Mouse (Mus musculus): ENCODE measurements around the gene Tmem41a. TPM values are rescaled to one million over a fixed set of nuclear protein-coding genes. Genes with fewer than 3 reads are reported as not detected.
"Not testable (repeated sequence)": the region's sequence is repeated elsewhere in the genome, so short reads cannot be mapped to it uniquely, and the experiment has no call there.

Gene Tmem41a
- 102 and 113 TPM in 2 replicates for polyA plus RNA-seq (2015; fragmentation: Nextera tagmentation; extraction: Ambion mirVana)

DNA sequence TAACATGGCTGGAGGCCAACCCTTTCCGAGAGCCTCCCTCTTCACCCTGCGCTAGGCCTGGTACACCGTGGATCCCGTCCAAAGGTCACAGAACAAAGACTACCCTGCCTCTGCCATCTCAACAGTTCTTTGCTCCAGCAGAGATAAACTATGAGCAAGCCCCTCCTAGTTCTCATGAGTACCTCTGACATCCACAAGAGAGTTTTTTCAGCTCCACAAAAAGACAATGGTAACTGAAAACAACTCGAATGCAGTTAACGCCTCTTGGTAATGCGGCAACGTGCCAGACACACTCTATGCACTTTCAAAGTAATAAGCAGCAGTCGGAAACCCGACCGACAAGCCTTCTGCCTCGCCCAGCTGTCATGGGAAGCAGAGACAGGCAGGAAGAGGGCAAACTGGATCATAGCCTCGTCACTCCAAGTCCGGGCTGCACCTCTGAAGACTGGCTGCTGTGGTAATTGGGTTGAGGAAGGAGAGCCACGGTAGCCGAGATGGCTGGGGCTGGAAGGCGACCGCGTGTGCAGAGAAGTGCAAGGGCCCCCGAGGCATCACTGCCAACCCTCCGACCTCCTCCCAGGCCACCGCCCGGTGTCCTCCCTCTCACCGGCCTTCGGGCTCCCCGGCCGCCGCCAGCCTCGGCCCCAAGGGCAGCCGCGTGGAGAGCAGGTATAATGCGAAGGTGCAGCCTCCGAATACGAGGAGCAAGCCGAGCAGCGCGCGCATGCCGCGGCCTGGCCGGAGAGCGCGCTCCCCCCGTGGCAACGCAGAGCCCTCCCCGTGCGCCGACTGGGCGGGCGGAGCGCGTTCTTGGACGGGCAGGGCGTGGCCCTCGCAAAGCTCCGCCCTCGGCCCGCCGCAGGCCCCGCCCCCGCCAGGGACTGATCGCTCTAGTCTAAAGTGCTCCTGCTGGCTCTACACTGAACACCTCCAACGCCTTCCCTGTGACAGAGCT is at the start of gene Tmem41a:
Gene Tmem41a, minus strand, starts transcription at position 792 of the 955 bp plus-strand sequence.
- 1% methylated on average over 57 of the region's 63 CpGs for WGBS
- Histone ChIP-seq H3K36me3 (ENCODE audit: control insufficient read depth, insufficient read depth, low read length) (0 out of 2 replicates have a peak, but pooled peaks cover 5% of the 10 kb centered on the region), H3K4me1 (ENCODE audit: control insufficient read depth, insufficient read depth, low read length) (peaks cover 13% of the 10 kb centered on the region), H3K27ac (ENCODE audit: low read length) (peak within 1 kb of the TSS; percentile 92), H3K9ac (ENCODE audit: low read depth, low read length) (peak within 1 kb of the TSS; percentile 88), H3K4me3 (ENCODE audit: low read length) (peak within 1 kb of the TSS; percentile 88), H3K9me3 (ENCODE audit: control insufficient read depth, low read length) (no peaks in the 10 kb centered on the region), H3K4me2 (ENCODE audit: low read depth, low read length) (peak within 1 kb of the TSS; percentile 83), H3K27me3 (replicated peaks; ENCODE audit: control insufficient read depth, insufficient read depth, low read length) (no peaks in the 10 kb centered on the region)
- ATAC-seq: peak; percentile 97

DNA sequence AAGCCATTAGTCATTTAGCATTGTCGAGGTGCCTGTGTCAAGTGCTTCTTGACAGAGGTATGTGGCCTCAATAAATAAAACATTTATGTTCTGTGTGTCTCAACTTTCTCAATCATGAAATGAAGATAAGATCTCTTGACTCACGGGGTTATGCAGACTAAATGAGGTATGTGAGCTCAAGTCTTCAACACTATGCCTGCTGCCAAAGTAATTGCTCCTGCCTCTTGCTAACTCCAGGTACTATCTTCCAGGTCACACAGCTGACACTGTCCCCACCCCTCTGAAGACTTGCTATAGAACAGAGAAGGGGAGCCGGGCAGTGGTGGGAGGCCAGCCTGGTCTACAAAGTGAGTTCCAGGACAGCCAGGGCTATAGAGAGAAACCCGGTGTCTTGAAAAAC is 49.0 kb upstream of the Tmem41a start:
- Histone ChIP-seq H3K36me3 (ENCODE audit: control insufficient read depth, insufficient read depth, low read length) (no peaks in the 10 kb centered on the region), H3K27ac (ENCODE audit: low read length) (peak overlapping the region; percentile 74), H3K4me3 (ENCODE audit: low read length) (no peak overlapping the region), H3K9ac (ENCODE audit: low read depth, low read length) (no peak overlapping the region), H3K4me2 (ENCODE audit: low read depth, low read length) (no peak overlapping the region), H3K27me3 (replicated peaks; ENCODE audit: control insufficient read depth, insufficient read depth, low read length) (no peaks in the 10 kb centered on the region), H3K9me3 (ENCODE audit: control insufficient read depth, low read length) (no peaks in the 10 kb centered on the region), H3K4me1 (ENCODE audit: control insufficient read depth, insufficient read depth, low read length) (peaks cover 9% of the 10 kb centered on the region; the same call in 1 of the 2 replicates)
- peak; percentile 39 for ATAC-seq
- 26% methylated on average over 4 of the region's 4 CpGs for WGBS

DNA sequence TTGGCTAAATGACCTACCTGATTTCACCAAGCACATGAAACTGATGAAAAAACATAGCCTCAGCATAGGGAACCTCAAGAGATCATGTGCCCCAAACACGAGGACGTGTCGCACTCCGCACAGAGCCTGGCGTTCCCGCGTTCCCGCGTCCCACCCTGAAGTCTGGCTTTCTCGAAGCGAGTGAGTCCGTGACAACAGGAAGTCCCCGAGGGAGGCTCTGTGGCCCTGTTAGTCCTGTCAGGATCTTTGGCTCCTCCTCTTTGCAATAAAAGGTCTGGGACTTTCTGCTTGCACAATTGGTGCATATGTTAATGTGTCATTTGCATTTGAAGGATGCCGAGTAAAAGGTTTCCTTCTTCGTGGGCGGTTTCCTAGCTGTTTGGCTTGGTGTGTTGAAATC is 48.0 kb upstream of the Tmem41a start, which contains the start of gene Liph:
Gene Liph, minus strand, starts transcription at position 360 of the 400 bp plus-strand sequence.
- Histone ChIP-seq H3K4me3 (ENCODE audit: low read length) (peak within 1 kb of the TSS; percentile 38), H3K27me3 (replicated peaks; ENCODE audit: control insufficient read depth, insufficient read depth, low read length) (no peaks in the 10 kb centered on the region), H3K27ac (ENCODE audit: low read length) (peak within 1 kb of the TSS; percentile 74), H3K36me3 (ENCODE audit: control insufficient read depth, insufficient read depth, low read length) (no peaks in the 10 kb centered on the region), H3K4me2 (ENCODE audit: low read depth, low read length) (peak within 1 kb of the TSS; percentile 49), H3K4me1 (ENCODE audit: control insufficient read depth, insufficient read depth, low read length) (peaks cover 7% of the 10 kb centered on the region; the same call in 1 of the 2 replicates), H3K9me3 (ENCODE audit: control insufficient read depth, low read length) (no peaks in the 10 kb centered on the region), H3K9ac (ENCODE audit: low read depth, low read length) (peak within 1 kb of the TSS; percentile 55)
- peak; percentile 57 for ATAC-seq
- WGBS: 7% methylated on average over 16 of the region's 16 CpGs

DNA sequence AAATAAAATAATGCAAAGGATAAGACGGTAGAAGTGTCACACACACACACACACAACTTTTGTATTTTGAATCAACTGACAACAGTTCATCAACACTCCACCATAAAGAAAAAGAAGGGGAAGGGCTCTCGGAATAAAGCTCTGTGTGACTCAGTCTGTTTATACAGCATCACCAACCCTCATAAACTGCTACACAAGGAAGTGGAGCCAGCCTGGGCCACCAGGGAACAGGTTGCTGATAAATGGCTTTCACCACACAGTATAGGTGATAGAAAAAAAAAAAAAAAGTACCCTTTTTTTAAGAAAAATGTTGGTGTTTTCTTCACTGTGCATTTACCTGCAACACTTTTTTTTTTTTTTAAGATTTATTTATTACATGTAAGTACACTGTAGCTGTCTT is 44.4 kb upstream of the Tmem41a start:
- peak; percentile 74 for ATAC-seq

DNA sequence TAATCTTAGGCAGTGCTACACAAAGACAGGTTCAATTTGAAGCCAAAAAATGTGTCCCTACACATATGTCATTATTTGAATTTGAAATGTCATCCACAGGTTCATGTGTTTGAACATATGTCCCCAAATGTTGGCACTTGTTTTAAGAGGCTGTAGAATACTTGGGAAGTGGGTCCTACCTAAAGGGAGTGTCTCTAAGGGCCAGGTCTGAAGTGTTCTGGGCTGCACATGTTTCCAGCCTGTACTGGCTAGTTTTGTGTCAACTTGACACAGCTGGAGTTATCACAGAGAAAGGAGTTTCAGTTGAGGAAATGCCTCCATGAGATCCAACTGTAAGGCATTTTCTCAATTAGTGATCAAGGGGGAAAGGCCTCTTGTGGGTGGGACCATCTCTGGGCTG is 43.5 kb upstream of the Tmem41a start:
- H3K27me3 ChIP-seq (replicated peaks; ENCODE audit: control insufficient read depth, insufficient read depth, low read length); H3K36me3 ChIP-seq (ENCODE audit: control insufficient read depth, insufficient read depth, low read length); H3K4me3 ChIP-seq (ENCODE audit: low read length); H3K27ac ChIP-seq (ENCODE audit: low read length); H3K9ac ChIP-seq (ENCODE audit: low read depth, low read length); H3K4me1 ChIP-seq (ENCODE audit: control insufficient read depth, insufficient read depth, low read length); H3K4me2 ChIP-seq (ENCODE audit: low read depth, low read length); H3K9me3 ChIP-seq (ENCODE audit: control insufficient read depth, low read length); ATAC-seq: not testable (repeated sequence)

More for the DNA sequence above, 44.4 kb upstream of the Tmem41a start:
- WGBS: 51% methylated on average over 2 of the region's 2 CpGs
- Histone ChIP-seq H3K9ac (ENCODE audit: low read depth, low read length) (no peak overlapping the region), H3K4me1 (ENCODE audit: control insufficient read depth, insufficient read depth, low read length) (peaks cover 9% of the 10 kb centered on the region), H3K4me2 (ENCODE audit: low read depth, low read length) (no peak overlapping the region), H3K36me3 (ENCODE audit: control insufficient read depth, insufficient read depth, low read length) (no peaks in the 10 kb centered on the region), H3K9me3 (ENCODE audit: control insufficient read depth, low read length) (no peaks in the 10 kb centered on the region), H3K4me3 (ENCODE audit: low read length) (no peak overlapping the region), H3K27ac (ENCODE audit: low read length) (no peak overlapping the region), H3K27me3 (replicated peaks; ENCODE audit: control insufficient read depth, insufficient read depth, low read length) (no peaks in the 10 kb centered on the region)

DNA sequence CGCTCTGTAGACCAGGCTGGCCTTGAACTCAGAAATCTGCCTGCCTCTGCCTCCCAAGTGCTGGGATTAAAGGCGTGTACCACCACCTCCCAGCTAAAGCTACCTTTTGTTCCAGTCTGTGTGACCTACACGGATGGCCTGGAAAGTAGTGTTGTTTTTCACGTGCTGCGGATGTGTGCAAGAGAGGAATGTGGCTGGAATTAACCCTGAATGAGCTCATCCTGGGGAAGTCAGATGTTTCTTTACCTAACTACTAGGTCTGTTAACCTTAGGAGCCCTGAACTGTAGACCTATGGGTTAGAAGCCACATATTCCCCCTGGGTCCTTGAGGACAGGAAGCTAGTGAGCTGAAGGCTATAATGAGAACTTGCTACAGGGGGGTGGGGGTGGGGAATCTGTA is 40.6 kb upstream of the Tmem41a start:
- 0 out of 2 replicates have a peak, but pooled peaks have one; percentile 5 for ATAC-seq
- Histone ChIP-seq H3K27me3 (replicated peaks; ENCODE audit: control insufficient read depth, insufficient read depth, low read length) (no peaks in the 10 kb centered on the region), H3K9ac (ENCODE audit: low read depth, low read length) (no peak overlapping the region), H3K27ac (ENCODE audit: low read length) (peak overlapping the region; percentile 23; the same call in 1 of the 2 replicates), H3K36me3 (ENCODE audit: control insufficient read depth, insufficient read depth, low read length) (no peaks in the 10 kb centered on the region), H3K4me3 (ENCODE audit: low read length) (no peak overlapping the region), H3K4me1 (ENCODE audit: control insufficient read depth, insufficient read depth, low read length) (peaks cover 6% of the 10 kb centered on the region), H3K9me3 (ENCODE audit: control insufficient read depth, low read length) (no peaks in the 10 kb centered on the region), H3K4me2 (ENCODE audit: low read depth, low read length) (no peak overlapping the region)
- 59% methylated on average over 5 of the region's 5 CpGs for WGBS

DNA sequence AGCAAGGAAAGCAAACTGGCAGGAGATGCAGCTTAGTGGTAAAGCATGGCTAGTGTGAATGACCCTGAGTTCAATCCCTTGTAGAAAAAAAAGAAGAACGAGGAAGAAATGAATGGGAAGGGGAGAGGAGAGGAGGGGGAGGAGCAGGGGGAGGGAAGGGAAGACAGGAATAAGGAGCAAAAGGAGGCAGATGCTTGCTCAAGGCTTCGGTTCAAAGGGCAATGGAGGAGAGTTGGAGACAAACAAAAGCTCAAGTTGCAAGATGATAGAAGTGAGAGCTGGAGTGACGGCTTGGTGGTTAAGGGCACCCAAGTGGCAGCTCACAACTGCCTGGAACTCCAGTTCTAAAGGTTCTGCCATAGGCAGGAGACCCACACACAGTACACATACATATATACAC is 38.8 kb upstream of the Tmem41a start:
- 26% methylated on average over 3 of the region's 3 CpGs for WGBS
- no peak; the same call in 1 of the 2 replicates for ATAC-seq
- H3K9ac ChIP-seq (ENCODE audit: low read depth, low read length): no peak overlapping the region
- no peak overlapping the region for H3K4me3 ChIP-seq (ENCODE audit: low read length)
- no peaks in the 10 kb centered on the region for H3K27me3 ChIP-seq (replicated peaks; ENCODE audit: control insufficient read depth, insufficient read depth, low read length)
- no peak overlapping the region for H3K4me2 ChIP-seq (ENCODE audit: low read depth, low read length)
- H3K36me3 ChIP-seq (ENCODE audit: control insufficient read depth, insufficient read depth, low read length): no peaks in the 10 kb centered on the region
- H3K4me1 ChIP-seq (ENCODE audit: control insufficient read depth, insufficient read depth, low read length): peaks cover 6% of the 10 kb centered on the region
- H3K27ac ChIP-seq (ENCODE audit: low read length): no peak overlapping the region
- no peaks in the 10 kb centered on the region; the same call in 1 of the 2 replicates for H3K9me3 ChIP-seq (ENCODE audit: control insufficient read depth, low read length)

DNA sequence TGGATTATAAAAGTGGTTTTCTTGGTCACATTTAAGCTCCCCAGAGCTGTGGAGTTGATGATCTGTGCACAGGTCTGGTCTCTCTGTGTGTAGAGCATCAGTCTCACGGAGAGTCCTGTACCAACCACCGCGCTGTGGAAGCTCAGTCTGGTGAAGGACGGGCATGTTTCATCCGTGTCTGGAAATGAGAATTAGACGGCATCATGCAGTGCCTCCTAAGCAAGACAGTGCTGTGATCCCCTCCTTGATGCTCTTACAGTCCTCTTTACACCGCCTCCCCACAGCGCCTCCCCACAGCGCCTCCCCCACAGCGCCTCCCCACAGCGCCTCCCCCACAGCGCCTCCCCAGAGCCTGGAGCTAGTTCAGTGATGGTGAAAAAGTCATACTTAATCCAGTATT is 36.7 kb upstream of the Tmem41a start:
- no peak for ATAC-seq
- Histone ChIP-seq H3K9ac (ENCODE audit: low read depth, low read length) (no peak overlapping the region), H3K4me3 (ENCODE audit: low read length) (no peak overlapping the region), H3K4me1 (ENCODE audit: control insufficient read depth, insufficient read depth, low read length) (peaks cover 6% of the 10 kb centered on the region), H3K4me2 (ENCODE audit: low read depth, low read length) (no peak overlapping the region), H3K36me3 (ENCODE audit: control insufficient read depth, insufficient read depth, low read length) (no peaks in the 10 kb centered on the region), H3K9me3 (ENCODE audit: control insufficient read depth, low read length) (no peaks in the 10 kb centered on the region; the same call in 1 of the 2 replicates), H3K27ac (ENCODE audit: low read length) (no peak overlapping the region), H3K27me3 (replicated peaks; ENCODE audit: control insufficient read depth, insufficient read depth, low read length) (no peaks in the 10 kb centered on the region)
- 86% methylated on average over 12 of the region's 12 CpGs for WGBS

DNA sequence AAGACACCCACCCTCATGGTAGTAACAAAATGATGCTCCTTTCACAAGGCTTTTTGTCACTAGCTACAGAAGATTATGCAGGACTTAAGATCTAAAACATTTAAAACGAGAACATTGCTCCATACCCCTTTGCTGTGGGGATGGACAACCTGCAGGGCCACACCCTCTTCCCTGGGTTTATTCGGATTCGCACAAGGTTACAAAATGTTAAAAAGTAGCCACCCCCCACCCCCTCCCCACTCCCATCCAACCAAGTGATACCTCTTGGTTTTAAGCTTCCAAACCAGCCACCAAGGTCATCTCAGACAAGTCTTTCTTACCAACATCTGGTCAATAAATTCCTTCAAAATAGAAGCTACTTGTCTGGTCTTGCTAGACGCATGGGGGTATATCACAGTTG is 36.2 kb upstream of the Tmem41a start:
- Histone ChIP-seq H3K9ac (ENCODE audit: low read depth, low read length) (no peak overlapping the region), H3K4me3 (ENCODE audit: low read length) (no peak overlapping the region), H3K4me2 (ENCODE audit: low read depth, low read length) (no peak overlapping the region), H3K4me1 (ENCODE audit: control insufficient read depth, insufficient read depth, low read length) (peaks cover 4% of the 10 kb centered on the region), H3K27ac (ENCODE audit: low read length) (no peak overlapping the region), H3K36me3 (ENCODE audit: control insufficient read depth, insufficient read depth, low read length) (no peaks in the 10 kb centered on the region), H3K9me3 (ENCODE audit: control insufficient read depth, low read length) (no peaks in the 10 kb centered on the region; the same call in 1 of the 2 replicates), H3K27me3 (replicated peaks; ENCODE audit: control insufficient read depth, insufficient read depth, low read length) (no peaks in the 10 kb centered on the region)
- ATAC-seq: no peak
- WGBS: 91% methylated on average over 4 of the region's 4 CpGs
